Mouse (Mus musculus): ENCODE measurements around the gene Pkig. TPM values are rescaled to one million over a fixed set of nuclear protein-coding genes. Genes with fewer than 3 reads are reported as not detected.

Pkig gene
- polyA plus RNA-seq (2017; shearing (Covaris generic)): 1.8 TPM

DNA sequence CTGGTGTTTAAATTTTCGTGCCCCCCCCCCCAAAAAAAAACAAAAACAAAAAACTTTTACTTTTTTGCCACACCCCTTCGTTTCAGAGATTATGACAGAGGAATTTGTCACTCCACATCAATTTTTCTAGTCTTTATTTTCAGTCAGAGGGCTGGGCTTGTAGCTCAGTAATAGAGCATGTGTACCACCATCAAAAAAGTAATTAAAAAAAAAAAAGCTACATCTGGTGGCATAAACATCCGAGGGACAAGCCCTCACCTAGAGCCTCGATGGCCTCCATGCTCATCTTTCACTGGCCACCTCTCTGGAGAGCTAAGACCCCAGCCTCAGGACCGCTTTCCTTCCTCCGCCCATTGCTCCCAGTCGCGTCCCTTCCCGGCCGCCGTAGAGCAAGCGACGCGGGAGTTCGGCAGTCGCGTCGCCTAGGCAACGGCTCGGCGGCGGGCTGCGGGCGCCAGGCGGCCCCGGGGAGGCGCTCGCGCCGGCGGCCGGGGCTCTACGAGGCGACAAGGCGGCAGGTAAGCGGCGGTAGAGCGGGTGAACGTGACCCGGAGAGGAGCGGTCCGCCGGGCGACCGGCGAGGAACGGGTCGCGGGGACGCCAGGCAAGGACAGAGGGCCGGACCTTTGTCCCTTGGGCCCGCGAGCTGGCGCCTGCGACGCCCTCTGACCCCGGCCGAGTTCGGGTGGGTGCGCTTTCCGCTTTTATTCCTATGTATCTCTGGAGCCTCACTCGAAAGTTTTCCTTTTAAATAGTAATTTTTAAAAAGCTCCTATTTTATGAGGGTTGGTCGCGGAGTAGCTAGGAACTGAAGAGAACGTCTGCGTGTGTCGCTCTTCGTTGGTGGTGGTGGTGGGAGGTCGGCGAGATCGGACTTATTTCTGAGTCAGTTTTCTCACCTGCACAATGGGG, at the start of gene Pkig:
Gene Pkig, plus strand, starts transcription at position 412 of the 912 bp plus-strand sequence.

DNA sequence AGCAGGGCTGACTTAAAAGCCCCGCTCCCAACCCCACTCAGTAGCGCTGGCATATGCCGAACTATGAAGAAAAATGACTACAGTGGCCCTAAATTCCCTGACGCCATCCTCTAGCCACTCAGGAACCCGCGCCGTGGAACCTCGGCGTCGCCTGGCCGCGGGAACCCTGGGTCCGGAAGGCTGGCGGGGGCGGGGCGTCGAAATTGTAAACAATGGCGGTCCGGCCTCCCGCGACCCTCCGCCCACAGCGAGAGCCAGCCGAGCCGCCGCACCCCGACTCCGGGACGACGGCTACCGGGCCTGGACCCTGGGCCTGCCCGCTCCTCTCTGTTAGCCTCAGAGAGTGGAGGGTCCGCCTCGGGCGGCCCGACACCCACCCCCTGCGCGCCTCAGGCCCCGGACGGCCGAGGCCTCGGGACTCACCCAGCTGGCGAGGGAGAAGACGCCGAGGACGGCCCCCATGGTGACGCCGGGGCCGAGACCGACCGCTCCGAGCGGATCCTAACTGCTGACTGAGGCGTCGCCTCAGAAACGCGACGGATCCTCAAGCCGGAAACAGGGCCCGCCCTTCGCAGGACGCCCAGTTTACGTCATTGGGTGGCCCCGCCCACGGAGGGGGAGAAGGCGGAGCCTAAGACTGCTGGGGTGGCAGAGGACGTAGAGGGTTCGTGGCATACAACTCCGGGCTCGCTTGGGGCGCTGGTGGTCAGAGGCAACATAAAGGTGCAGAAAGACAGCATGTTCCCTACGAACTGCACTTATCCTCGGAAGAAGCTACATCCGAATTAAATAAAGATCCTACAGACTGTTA, 13.4 kb upstream of the Pkig start, which contains the start of gene Serinc3:
Gene Serinc3, minus strand, starts transcription at position 557 of the 811 bp plus-strand sequence.

DNA sequence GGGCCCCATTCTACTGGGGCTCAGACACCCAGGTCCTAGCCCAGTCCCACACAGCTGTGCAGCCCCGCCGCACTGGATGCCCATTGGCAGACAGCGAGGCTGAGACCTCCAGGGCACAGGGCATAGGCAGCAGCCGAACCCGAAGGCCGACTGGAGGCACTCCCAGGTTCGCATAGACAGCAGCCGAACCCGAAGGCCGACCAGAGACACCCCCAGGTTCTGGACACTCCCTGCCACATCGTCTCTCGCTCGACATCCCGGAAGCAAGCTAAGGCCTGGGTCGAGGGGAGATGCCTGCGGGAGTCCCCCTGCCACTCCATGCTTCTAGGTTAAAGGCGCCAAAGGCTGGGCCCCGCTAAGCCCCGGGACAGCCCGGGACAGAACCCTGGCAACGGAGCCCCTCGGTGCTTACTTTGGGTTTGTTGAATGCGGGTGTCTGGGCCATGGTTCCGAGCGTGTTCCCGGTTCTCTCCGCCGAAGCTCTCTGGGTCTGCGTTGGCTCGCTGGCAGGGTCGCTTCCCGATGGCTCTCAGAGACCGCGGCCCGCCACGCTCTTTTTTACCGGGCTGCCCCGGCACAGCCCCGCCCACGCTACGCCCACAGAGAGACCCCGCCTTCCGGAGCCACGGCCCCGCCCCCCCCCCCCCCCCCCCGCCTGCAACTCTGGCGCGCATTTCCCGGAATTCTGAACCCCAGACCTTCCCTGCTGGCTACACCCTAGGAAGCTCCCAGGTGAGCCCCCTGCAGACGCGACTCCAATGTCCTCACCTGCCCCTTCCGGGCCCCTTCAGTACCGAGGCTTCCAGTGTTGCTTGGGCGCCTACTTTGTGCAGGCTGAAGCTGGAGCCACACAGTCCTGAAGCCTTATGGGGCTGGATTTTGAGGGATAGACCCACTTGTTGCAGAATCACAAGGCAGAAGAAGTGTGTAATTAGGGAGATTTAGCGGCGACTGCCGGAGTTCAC, 91.7 kb downstream of the Pkig start, which contains the start of gene Ada:
Gene Ada, minus strand, starts transcription at position 593 of the 965 bp plus-strand sequence.

Other genes with a start within 250 kb of the Pkig start
- 255 TPM for gene Oser1, start 233.7 kb upstream of the Pkig start, polyA plus RNA-seq (2017; shearing (Covaris generic))
- gene Gdap1l1, start 219.9 kb upstream of the Pkig start, polyA plus RNA-seq (2017; shearing (Covaris generic)): not detected
- gene Fitm2, start 185.8 kb upstream of the Pkig start, polyA plus RNA-seq (2017; shearing (Covaris generic)): 3.9 TPM
- gene R3hdml, start 166.1 kb upstream of the Pkig start, polyA plus RNA-seq (2017; shearing (Covaris generic)): not detected
- gene Hnf4a, start 151.6 kb upstream of the Pkig start, polyA plus RNA-seq (2017; shearing (Covaris generic)): not detected
- gene Ttpal, start 56.1 kb upstream of the Pkig start, polyA plus RNA-seq (2017; shearing (Covaris generic)): 43.3 TPM
- gene Serinc3, start 13.3 kb upstream of the Pkig start, polyA plus RNA-seq (2017; shearing (Covaris generic)): 397 TPM
- 12.8 TPM for gene Ada, start 91.9 kb downstream of the Pkig start, polyA plus RNA-seq (2017; shearing (Covaris generic))
- gene Ccn5, start 162.5 kb downstream of the Pkig start, polyA plus RNA-seq (2017; shearing (Covaris generic)): not detected
- not detected for gene Kcnk15, start 195.3 kb downstream of the Pkig start, polyA plus RNA-seq (2017; shearing (Covaris generic))